Mouse (Mus musculus) gonadal fat pad, adult 2 months (tissue): ENCODE data around the gene H2afy2. TPM values are rescaled to one million over a fixed set of nuclear protein-coding genes. Genes with fewer than 3 reads are reported as not detected.

Experiments
- DNase-seq: peaks from one replicate; pipeline ENCODE4 v3.0.0-alpha.2; 2012; ENCODE audit warnings: low read depth
- polyA plus RNA-seq: library from polyadenylated mRNA; depleted of rRNA; stranded (reverse); fragments of >200 nt; gene quantifications from 2 replicates; pipeline ENCODE4 v1.2.3, GENCODE M21; 2012

Gene H2afy2
- polyA plus RNA-seq, 1 experiment, result 4.6 TPM

DNA sequence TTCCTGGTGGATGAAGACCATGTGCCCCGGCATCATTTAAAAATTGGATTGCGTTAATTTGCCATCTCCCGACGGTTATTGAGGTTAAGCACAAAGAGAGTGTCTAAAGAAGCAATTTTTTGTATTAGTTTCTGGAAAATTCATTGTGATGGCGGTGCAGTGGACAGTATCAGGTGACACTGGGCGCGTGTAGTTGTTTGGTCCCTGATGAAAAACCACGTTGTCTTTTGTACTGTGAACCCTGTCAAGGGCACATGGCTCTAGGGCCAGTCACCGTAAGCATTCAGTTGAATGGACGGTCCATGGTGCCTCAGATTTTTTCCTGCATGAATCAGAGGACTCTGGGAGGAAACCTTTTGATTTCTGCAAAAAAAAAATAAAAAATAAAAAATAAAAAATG is 467 bp upstream of the H2afy2 start:
- no peak for DNase-seq

- DNase-seq, result no peak
These were observed 942 bp downstream of the H2afy2 start for GRCm38 (mm10) chr10:61782799-61783611.

- DNase-seq, result no peak
These were observed 2.4 kb downstream of the H2afy2 start for GRCm38 (mm10) chr10:61781461-61782128.

DNA sequence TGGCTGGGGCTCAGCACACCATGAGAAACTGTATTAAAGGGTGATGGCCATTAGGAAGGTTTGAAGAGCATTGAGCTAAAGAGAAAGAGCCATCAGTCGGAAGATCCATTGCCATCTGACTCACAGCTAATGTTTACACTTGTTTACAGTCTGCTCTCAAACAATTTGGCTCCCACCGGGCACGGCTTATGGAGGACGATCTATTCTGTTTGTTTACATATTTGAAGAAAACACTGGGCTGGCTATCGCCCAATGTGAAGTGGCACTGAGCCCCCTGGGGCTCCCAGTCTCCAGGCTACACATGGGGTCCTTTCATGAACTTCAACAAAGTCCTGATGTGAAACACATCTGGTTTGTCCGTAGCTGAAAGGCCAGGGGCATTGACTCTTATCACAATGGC is 17.1 kb downstream of the H2afy2 start:
- no peak for DNase-seq

DNA sequence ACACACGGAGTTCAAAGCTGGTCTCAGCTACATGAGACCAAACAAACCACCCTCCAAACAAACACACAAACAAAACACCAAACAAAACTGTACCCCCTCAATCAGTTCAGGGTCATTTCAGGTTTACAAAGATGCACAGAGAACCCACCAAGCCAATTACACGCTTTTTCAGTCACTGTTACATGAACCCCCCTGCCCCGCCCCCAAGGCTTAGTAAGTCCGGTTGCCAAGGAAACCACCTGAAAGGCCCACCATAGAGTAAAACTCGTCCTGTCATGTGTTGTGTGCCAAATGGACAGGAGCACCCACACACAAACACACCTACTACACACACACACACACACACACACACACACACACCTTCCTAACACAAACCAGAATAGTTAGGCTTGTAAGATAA is 18.4 kb downstream of the H2afy2 start:
- no peak for DNase-seq

GRCm38 (mm10) chr10:61764689-61765088 is 19.3 kb downstream of the H2afy2 start:
- no peak for DNase-seq

- no peak for DNase-seq
These were observed 24.1 kb downstream of the H2afy2 start for GRCm38 (mm10) chr10:61759869-61760268.

- no peak for DNase-seq
These were observed 25.0 kb downstream of the H2afy2 start for GRCm38 (mm10) chr10:61758904-61759303.

DNA sequence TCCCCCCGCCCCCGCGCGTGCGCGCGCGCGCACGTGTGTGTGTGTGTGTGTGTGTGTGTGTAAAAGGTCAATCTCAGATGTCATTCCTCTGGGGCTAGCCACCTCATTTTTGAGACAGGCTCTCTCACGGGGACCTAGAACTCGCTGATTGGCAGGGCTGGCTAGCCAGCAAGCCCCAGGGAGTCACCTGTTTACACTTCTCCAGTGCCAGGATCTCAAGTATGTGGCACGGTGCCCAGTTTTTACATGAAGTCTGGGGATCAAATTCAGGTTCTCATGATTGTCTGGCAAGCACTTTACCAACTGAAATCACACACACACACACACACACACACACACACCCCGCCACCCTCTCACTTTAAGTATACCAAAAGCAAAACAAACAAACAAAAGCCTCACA is 26.9 kb downstream of the H2afy2 start:
- no peak for DNase-seq

DNA sequence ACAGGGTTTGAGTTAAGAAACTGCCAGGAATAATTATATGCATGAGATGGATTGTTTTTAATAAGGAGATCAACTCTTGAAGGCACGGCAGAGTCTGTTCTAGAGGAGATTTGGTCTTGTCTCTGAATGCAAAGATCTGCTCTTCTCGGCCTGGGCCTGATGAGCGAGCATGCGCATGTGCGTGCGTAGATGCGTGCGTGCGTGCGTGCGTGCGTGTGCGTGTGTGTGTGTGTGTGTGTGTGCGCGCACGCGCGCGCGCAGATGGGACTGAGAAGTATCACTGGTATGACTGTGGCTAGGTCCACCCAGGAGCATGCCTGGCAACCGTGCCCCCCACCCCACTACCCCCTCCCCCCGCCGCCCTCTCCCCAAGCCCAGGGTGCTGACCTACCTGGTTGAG is 30.9 kb downstream of the H2afy2 start:
- DNase-seq, result no peak

DNA sequence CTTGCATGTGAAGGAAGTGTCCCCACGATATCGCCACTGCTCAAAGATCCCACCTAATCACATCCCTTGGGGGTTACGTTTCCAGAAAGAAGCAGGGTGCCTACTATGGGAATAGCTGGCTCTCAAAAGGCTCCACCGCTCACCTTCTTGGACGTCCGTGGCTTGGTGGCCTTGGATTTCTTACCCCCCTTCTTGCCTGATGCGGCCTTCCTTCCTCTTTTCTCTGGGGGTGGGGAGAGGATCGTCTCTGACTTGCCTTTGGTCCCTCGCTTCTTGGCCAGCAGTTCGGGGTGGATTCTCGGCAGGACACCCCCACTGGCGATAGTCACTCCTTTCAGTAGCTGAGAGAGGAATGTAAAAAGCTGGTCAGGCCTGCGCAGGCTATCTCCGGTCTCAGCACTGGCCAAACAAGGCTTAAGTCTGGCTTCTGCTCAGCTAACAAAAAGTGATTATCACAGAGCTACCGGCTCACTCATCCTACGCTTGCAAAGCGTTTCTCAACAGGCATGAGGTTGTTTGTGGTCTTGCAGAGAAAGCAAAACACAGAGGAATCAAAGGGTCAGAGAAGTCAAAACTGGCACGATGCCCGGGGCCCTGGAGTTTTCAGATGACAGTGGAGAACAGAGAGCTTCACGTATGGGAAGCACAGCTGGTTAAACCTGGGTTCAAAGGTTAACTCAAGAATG is 32.3 kb downstream of the H2afy2 start:
- DNase-seq, result no peak

GRCm38 (mm10) chr10:61750014-61750413 is 33.9 kb downstream of the H2afy2 start:
- DNase-seq, result no peak

DNA sequence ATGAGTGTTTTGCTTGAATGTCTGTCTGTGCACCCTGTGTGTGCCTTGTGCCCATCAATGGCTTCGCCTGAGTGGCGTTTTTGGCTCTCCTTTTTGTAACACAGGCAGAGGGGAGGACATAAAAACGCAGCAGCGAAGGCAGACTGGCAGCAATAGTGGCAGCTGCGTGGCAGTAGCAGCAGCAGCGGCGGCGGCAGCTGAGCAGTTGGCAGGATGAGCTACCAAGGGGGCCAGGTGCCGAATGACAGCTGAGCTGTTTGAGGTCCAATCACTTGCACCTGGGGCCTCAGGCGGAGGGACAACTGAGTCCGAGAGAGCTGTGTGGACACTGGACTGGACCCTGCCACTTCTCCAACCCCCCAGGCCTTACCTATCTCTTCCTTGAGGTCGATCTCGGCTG is 36.6 kb downstream of the H2afy2 start:
- no peak for DNase-seq

DNA sequence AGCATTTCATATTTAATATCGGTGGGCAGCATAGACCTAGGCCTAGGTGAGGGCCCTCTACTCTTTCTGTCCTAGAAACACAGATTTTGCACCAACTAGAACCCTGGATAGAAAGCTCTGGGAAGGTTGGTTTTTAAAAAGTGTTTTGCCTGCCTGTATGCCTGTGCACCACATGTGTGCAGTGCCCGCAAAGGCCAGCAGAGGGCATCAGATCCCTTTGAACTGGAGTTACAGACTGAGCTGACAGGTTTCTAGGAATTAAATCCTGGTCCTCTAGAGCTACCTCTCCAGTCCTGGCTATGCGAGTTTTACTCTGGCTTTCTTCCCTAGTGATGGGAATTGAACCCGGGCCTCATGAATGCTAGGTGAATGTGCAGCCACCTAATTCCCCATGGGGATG is 38.8 kb downstream of the H2afy2 start:
- no peak for DNase-seq

DNA sequence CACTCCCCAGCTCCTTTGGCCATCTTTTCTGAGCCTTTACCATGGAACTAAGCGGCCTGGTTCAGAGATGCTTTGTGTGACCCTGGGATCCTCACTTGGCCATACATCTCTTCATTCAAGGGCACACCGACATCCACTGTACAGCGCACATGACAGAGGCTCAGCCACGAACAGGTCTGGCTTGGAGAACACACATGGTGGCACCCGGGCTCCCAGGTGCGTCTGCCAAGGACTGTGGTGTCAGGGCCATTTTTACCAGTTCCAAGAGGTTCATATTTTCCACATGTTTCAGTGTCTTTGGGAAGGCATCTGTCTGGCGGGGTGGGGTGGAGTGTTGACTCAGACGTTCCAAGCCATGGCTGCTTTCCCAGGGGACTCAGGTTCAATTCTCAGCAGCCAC is 41.6 kb downstream of the H2afy2 start:
- no peak for DNase-seq

- no peak for DNase-seq
These were observed 42.1 kb downstream of the H2afy2 start for GRCm38 (mm10) chr10:61741873-61742272.

GRCm38 (mm10) chr10:61741306-61741705 is 42.6 kb downstream of the H2afy2 start:
- DNase-seq, result peak; percentile 97

DNA sequence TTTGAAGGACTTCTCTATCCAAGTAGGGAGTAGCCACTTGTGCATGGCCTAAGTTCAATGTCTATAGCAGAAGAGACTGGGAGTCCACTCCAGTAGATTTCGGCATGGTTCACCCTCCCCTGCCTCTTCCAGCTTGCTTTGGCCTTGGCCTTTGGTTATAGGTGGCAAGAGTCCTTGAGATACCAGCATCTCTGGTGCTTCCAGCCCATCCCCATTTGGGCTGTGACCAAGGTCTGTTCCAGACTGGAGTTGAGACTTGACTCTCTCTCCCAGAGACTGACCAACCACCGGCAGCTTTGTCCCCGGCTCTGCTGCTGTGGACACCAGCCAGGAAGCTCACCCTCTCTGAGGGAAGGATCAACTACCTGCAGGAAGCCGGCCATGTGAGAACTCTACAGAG is 45.8 kb downstream of the H2afy2 start:
- no peak for DNase-seq

DNA sequence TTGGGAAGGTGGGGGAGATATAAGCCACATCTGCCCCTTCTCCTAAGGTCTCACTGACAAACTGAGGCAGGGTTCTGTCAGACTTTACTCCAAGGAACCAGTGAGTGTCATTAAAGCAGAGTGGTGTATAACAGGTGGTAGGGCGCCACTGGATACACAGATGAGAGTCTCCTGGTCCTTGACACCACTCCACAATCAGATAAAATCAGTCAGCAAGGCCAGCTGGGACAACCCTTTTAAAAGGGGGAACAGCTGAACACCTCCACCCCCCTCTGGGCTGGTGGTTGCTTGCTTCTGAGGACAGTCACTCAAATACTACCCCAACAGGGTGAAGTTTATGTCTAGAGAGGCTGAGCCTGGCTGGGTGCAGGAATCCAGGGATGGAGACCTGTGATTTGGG is 46.4 kb downstream of the H2afy2 start:
- DNase-seq, result no peak

GRCm38 (mm10) chr10:61736671-61737078 is 47.3 kb downstream of the H2afy2 start:
- DNase-seq, result no peak

DNA sequence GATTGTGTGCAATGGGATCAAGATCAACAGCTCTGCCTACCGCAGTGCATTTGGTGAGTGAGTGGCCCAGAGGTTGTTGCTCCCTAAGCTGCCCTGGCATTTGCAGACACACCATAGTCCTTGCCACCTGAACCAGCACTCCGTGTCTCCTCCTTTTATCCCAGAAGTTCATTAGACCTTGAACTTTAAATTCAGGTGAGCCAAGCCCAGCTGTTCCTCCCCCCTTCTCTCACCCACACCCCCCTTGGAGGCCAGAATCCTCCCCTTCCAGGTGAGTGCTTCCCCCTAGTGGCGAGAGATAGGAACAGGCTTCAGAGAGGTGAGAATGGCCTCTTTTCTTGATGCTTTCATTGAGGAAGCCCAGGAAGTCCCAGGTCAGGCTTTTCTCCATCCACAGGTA is 49.6 kb downstream of the H2afy2 start:
- no peak for DNase-seq

GRCm38 (mm10) chr10:61730171-61730570 is 53.8 kb downstream of the H2afy2 start:
- DNase-seq, result no peak

DNA sequence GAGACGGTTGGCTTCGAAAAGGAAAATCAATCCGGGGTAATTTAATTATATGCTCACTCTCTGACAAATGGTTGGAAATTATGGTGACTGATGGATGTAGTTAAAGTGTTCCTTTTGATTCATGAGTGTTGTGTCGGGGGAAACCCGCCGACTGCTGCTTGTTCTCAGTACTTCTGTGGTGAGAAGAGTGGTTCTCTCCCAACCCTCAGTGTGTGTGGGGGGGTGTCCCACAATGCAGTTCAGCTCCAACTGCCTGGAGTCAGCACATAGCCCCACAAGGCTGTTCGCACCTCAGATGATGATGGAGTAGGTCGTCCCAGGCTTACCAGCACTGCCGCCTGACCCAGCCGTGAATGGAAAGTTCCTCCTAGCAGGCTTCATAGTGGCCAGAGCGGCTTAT is 54.8 kb downstream of the H2afy2 start:
- no peak for DNase-seq
